In genomic region chr17:88668452-88668851, GRCm38 (mm10) we compare ENCODE assay signal across 9 mouse cellular contexts. TPM values are rescaled to one million over a fixed set of nuclear protein-coding genes. Genes with fewer than 3 reads are reported as not detected.
A peak's percentile ranks its signal among the peaks of the same experiment; 100 is the strongest.
DNase-seq lines count a peak whose midpoint lies in the region; ATAC-seq lines count a peak whose summit lies in the region.
"Had no signal": no experiment of that assay in that cellular context is flagged by ENCODE, and none has a peak within 500 bp of the region (broad histone marks: within the 10 kb centered on the region; RNA-seq: fewer than 3 reads in every experiment).

Gene Gtf2a1l, plus strand, starts transcription at chr17:88668660.

- WGBS in hindbrain, embryonic 11.5 days: 30% methylated on average over 21 of the region's 21 CpGs

- DNase-seq in urinary bladder, postnatal 25 days (ENCODE audit: low spot score): peak; percentile 6
- no peak for DNase-seq in urinary bladder, postnatal 36 days (ENCODE audit: low spot score in 2 of 2)
- peak; percentile 64 for DNase-seq in embryo, embryonic 10.5 days (ENCODE audit: low spot score)
- DNase-seq in hindbrain, embryonic 11.5 days (ENCODE audit: low spot score): peak; percentile 58
- peak; percentile 55 to 62 for DNase-seq in layer of hippocampus, postnatal 14 days (ENCODE audit: low spot score in 2 of 2)
- DNase-seq in right cerebral cortex, postnatal 25 days: peak; percentile 48
- DNase-seq in adipocyte (ENCODE audit: low spot score): no peak

- no peaks in the 10 kb centered on the region for H3K36me3 ChIP-seq in hindbrain, embryonic 11.5 days (ENCODE audit: control insufficient read depth, insufficient read depth, low read length)
- H3K36me3 ChIP-seq in megakaryocyte, embryonic 14.5 days (replicated peaks; ENCODE audit: low read length): no peaks in the 10 kb centered on the region

- 0 out of 2 replicates have a peak within 1 kb of the TSS, but pooled peaks have one; percentile 19 for H3K4me2 ChIP-seq in hindbrain, embryonic 11.5 days (replicated peaks; ENCODE audit: low read depth, low read length)

- no peak within 1 kb of the TSS for H3K9ac ChIP-seq in hindbrain, embryonic 11.5 days (ENCODE audit: low read depth, low read length)

- no peaks in the 10 kb centered on the region for H3K27me3 ChIP-seq in hindbrain, embryonic 11.5 days (ENCODE audit: control insufficient read depth, insufficient read depth, low read length)
- no peaks in the 10 kb centered on the region for H3K27me3 ChIP-seq in megakaryocyte, embryonic 14.5 days (replicated peaks)

- H3K9me3 ChIP-seq in hindbrain, embryonic 11.5 days (ENCODE audit: control insufficient read depth, low read length): no peaks in the 10 kb centered on the region
- peaks cover 7% of the 10 kb centered on the region; the same call in 1 of the 2 replicates for H3K9me3 ChIP-seq in megakaryocyte, embryonic 14.5 days

- no peaks in the 10 kb centered on the region for H3K4me1 ChIP-seq in hindbrain, embryonic 11.5 days (replicated peaks; ENCODE audit: control insufficient read depth, insufficient read depth, low read length)
- no peaks in the 10 kb centered on the region for H3K4me1 ChIP-seq in megakaryocyte, embryonic 14.5 days

- H3K4me3 ChIP-seq in hindbrain, embryonic 11.5 days (ENCODE audit: low read depth, low read length): no peak within 1 kb of the TSS
- peak within 1 kb of the TSS; percentile 24 for H3K4me3 ChIP-seq in megakaryocyte, embryonic 14.5 days (replicated peaks)
- H3K4me3 ChIP-seq: erythroblast, embryonic 14.5 days had no signal

- peak; percentile 48; the same call in 1 of the 2 replicates for ATAC-seq in hindbrain, embryonic 11.5 days (ENCODE audit: low FRiP score)

- H3K27ac ChIP-seq in hindbrain, embryonic 11.5 days (ENCODE audit: low read depth, low read length): no peak within 1 kb of the TSS

RNA-seq across cellular contexts. Expression of gene Gtf2a1l, which starts in this region (rescaled TPM):
- 0.36 and 0.39 TPM in 2 replicates for polyA plus RNA-seq in hindbrain, embryonic 11.5 days (2014; fragmentation: Nextera tagmentation; extraction: Ambion mirVana)
- total RNA-seq in layer of hippocampus, postnatal 14 days (2021): not detected
- not detected in 2 replicates for polyA plus RNA-seq in megakaryocyte, embryonic 14.5 days (2012; ENCODE audit: insufficient read depth, low replicate concordance)
- polyA plus RNA-seq: erythroblast, embryonic 14.5 days had no signal

Comparison
In these comparisons a context has a peak if more than half of its experiments do, and no peak if none do; other contexts are left out.
1. DNase-seq: peak in urinary bladder, postnatal 25 days (single experiment), embryo, embryonic 10.5 days (single experiment) and right cerebral cortex, postnatal 25 days (single experiment); none in urinary bladder, postnatal 36 days (0 of 2) and adipocyte (single experiment).
2. Peak in DNase-seq, ATAC-seq and H3K4me2 ChIP-seq in hindbrain, embryonic 11.5 days; RNA of the gene not detected or under 1 TPM.
3. Peak in DNase-seq in layer of hippocampus, postnatal 14 days; RNA of the gene not detected or under 1 TPM.